10 mouse cellular contexts compared by ENCODE assay signal in the genomic region with DNA sequence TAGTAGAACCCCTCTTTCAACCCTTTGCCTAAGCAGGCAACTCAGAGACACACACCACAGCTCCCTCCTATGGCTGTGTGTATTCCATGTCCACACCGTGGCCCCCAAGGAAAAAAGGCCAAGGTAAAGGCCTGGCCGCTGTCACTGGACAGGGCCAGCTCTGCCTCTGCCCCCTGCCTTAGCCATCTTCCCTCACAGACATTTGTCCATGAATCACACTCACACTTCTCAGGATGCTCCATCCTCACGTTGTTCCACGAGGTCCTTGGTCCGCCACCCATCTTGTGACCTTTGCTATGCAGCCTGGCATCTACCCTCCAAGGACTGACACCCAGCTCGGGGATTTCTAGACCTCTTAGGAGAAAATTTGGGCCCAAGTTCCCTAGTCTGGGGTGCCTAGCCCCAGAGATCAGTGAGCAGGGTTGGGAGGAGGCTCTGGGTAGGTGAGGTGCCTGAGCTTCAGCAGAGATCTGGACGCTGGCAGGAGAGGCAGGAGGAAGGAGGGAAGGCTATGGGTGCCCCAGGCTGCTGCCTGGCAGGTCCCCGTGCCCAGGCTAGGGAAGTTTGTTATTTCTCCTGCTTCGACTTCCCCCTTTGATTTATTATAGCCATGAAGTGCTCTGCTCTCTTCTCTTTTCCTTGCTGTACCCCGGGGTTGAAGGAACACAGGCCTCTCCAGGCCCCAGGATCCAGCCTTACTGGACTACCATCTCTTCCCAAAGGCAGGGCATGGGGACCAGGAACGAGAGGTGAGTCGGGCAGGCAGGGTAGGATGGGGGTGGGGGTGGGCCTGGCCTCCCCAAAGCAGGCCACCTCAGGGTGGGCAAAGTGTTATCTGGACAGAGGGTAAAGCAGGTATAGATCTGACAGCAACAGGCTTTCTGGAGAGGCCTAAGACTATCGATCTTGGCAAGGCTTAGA. TPM values are rescaled to one million over a fixed set of nuclear protein-coding genes. Genes with fewer than 3 reads are reported as not detected.
DNase-seq lines count a peak whose midpoint lies in the region; ATAC-seq and TF ChIP-seq lines count a peak whose summit lies in the region.
"Had no signal": no experiment of that assay in that cellular context is flagged by ENCODE, and none has a peak within 500 bp of the region (broad histone marks: within the 10 kb centered on the region; RNA-seq: fewer than 3 reads in every experiment).

Gene Spi1, plus strand, starts transcription at position 616 of the 921 bp plus-strand sequence.

- H3K9me3 ChIP-seq in lung, embryonic 16.5 days (ENCODE audit: control insufficient read depth, low read length) = no peaks in the 10 kb centered on the region

- H3K79me2 ChIP-seq in heart, adult 2 months (replicated peaks; ENCODE audit: control insufficient read depth, insufficient read depth, low read length) = no peaks in the 10 kb centered on the region
- H3K79me2 ChIP-seq in macrophage (ENCODE audit: inconsistent target) = peaks cover 70% of the 10 kb centered on the region

- WGBS in heart, adult 2 months = 84% methylated on average over 13 of the region's 13 CpGs
- WGBS in lung, embryonic 16.5 days = 74% methylated on average over 13 of the region's 13 CpGs
- WGBS in macrophage (ENCODE audit: missing documents) = 18% methylated on average over 13 of the region's 13 CpGs

- no peak for TF ChIP-seq EP300 in heart, adult 2 months (IDR thresholded peaks at IDR 0.05; ENCODE audit: insufficient read depth, low read depth, low read length)

- TF ChIP-seq CTCF in heart, adult 2 months (IDR thresholded peaks at IDR 0.05) = no peak

- no peak for TF ChIP-seq POLR2A in heart, adult 2 months (IDR thresholded peaks at IDR 0.05; ENCODE audit: insufficient read depth, low read depth, low read length)

- peak within 1 kb of the TSS; percentile 12; the same call in 1 of the 2 replicates for H3K9ac ChIP-seq in heart, adult 2 months (ENCODE audit: low read depth, low read length)
- 0 out of 2 replicates have a peak within 1 kb of the TSS, but pooled peaks have one; percentile 11 for H3K9ac ChIP-seq in lung, embryonic 16.5 days (ENCODE audit: low read length)

- intact Hi-C loops in heart, adult 2 months (cut with DNase I) = no loop called here
- intact Hi-C loops in heart, postnatal 36 days (cut with DNase I) = no loop called here

- H3K27me3 ChIP-seq in heart, adult 2 months (ENCODE audit: control insufficient read depth, insufficient read depth, low read length) = no peaks in the 10 kb centered on the region
- H3K27me3 ChIP-seq in lung, embryonic 16.5 days (ENCODE audit: control insufficient read depth, insufficient read depth, low read depth, low read length) = no peaks in the 10 kb centered on the region

- peaks cover 2% of the 10 kb centered on the region for H3K4me1 ChIP-seq in heart, adult 2 months (ENCODE audit: control insufficient read depth, insufficient read depth, low read length)
- peaks cover 6% of the 10 kb centered on the region for H3K4me1 ChIP-seq in lung, embryonic 16.5 days (replicated peaks; ENCODE audit: control insufficient read depth, insufficient read depth, low read length)

- ATAC-seq in lung, embryonic 16.5 days (ENCODE audit: low read depth) = no peak
- ATAC-seq in erythroblast, adult 5-6 weeks (replicated peaks; ENCODE audit: low FRiP score, poor library complexity, severe bottlenecking) = no peak

- peak within 1 kb of the TSS; percentile 72 for H3K27ac ChIP-seq in heart, adult 2 months
- peak within 1 kb of the TSS; percentile 38 for H3K27ac ChIP-seq in lung, embryonic 16.5 days (ENCODE audit: low read length)
- peak within 1 kb of the TSS; percentile 100 for H3K27ac ChIP-seq in macrophage

- H3K4me3 ChIP-seq in heart, adult 2 months = no peak within 1 kb of the TSS
- no peak within 1 kb of the TSS for H3K4me3 ChIP-seq in lung, embryonic 16.5 days (ENCODE audit: low read length)
- peak within 1 kb of the TSS; percentile 32 for H3K4me3 ChIP-seq in macrophage (ENCODE audit: inconsistent target)

- H3K4me2 ChIP-seq in lung, embryonic 16.5 days (ENCODE audit: low read depth, low read length) = no peak within 1 kb of the TSS

- H3K36me3 ChIP-seq in heart, adult 2 months (ENCODE audit: control insufficient read depth, insufficient read depth, low read length) = no peaks in the 10 kb centered on the region
- no peaks in the 10 kb centered on the region for H3K36me3 ChIP-seq in lung, embryonic 16.5 days (ENCODE audit: control insufficient read depth, insufficient read depth, low read length)
- 0 out of 2 replicates have a peak, but pooled peaks cover 3% of the 10 kb centered on the region for H3K36me3 ChIP-seq in macrophage (ENCODE audit: inconsistent target)

- no peak for DNase-seq in heart, adult 2 months
- DNase-seq in heart, postnatal 36 days = no peak
- DNase-seq in lung, postnatal 4 days = no peak
- DNase-seq in Muller cell, postnatal 12 days (ENCODE audit: inconsistent ontology term) = no peak
- DNase-seq in thymus, postnatal 36 days = no peak
- DNase-seq: cerebellum, adult 11 months had no signal

RNA-seq across cellular contexts. Expression of gene Spi1, which starts in this region (rescaled TPM):
- total RNA-seq in heart, adult 2 months (2021) = 1 to 10 TPM; 3.7 to 6.2 TPM
- 10.2 and 17.2 TPM in 2 replicates for polyA plus RNA-seq in heart, adult 2 months (2012; rRNA removed)
- 1 to 10 TPM; 4.2 to 6.2 TPM for total RNA-seq in heart, postnatal 36 days (2021)
- 6.4 and 8.8 TPM in 2 replicates for polyA plus RNA-seq in lung, embryonic 16.5 days (2015; fragmentation: Nextera tagmentation; extraction: Ambion mirVana)
- total RNA-seq in erythroblast, adult 5-6 weeks (2015; ENCODE audit: low replicate concordance) = 60.5 and 134 TPM in 2 replicates
- 21.6 and 48.5 TPM in 2 replicates for total RNA-seq in erythroblast, adult 5-6 weeks (2017; ENCODE audit: low replicate concordance)
- 100 to 1,000 TPM in 21 of 26 experiments, 10 to 100 TPM in 5; 72.3 to 238 (median 156) TPM for total RNA-seq in macrophage (2018; cell fraction: chromatin; rRNA removed)
- total RNA-seq in macrophage (2018; cell fraction: cytosol; rRNA removed) = 100 to 1,000 TPM; 241 to 433 (median 325) TPM
- 100 to 1,000 TPM; 111 to 275 (median 166) TPM for total RNA-seq in macrophage (2018; cell fraction: nucleus; rRNA removed)
- 298 to 440 TPM (median 373 TPM) in 3 replicates for polyA plus RNA-seq in macrophage (2018)
- polyA plus RNA-seq: C2C12 had no signal

Comparison
In these comparisons a context has a peak if more than half of its experiments do, and no peak if none do; other contexts are left out.
1. RNA of gene Spi1 (polyA plus RNA-seq): 298 to 440 TPM in macrophage; 10.2 to 17.2 TPM in heart, adult 2 months and 6.4 to 8.8 TPM in lung, embryonic 16.5 days; every median in the first group is over 10 times any median in the second.
2. H3K27ac ChIP-seq: peak in every context shown above with its lines; median percentile 100 in macrophage; 72 in heart, adult 2 months; 38 in lung, embryonic 16.5 days.